Mouse (Mus musculus) thymus, postnatal 10 days (tissue): ENCODE measurements around the gene Atf7.
"Not testable (repeated sequence)": the region's sequence is repeated elsewhere in the genome, so short reads cannot be mapped to it uniquely, and the experiment has no call there.

ENCODE experiments used
- DNase-seq, 2 experiments: peaks; one replicate each; pipeline ENCODE4 v3.0.0; 2021; ENCODE audit warnings: low spot score in 2 of 2

The Atf7 gene

GRCm38 (mm10) chr15:102624970-102625686, at the start of gene Atf7, which contains the start of gene Gm28047:
Atf7 (minus strand) TSS chr15:102625464.
Gm28047 (minus strand) TSS chr15:102625067.
- DNase-seq, result peak; percentile 98 to 99

- no peak for DNase-seq
Observed at GRCm38 (mm10) chr15:102673548-102673947, 48.3 kb upstream of the Atf7 start.

GRCm38 (mm10) chr15:102672215-102673071, 47.2 kb upstream of the Atf7 start, which contains the start of gene Atp5g2:
Atp5g2 (minus strand) TSS chr15:102672352.
- no peak for DNase-seq

DNA sequence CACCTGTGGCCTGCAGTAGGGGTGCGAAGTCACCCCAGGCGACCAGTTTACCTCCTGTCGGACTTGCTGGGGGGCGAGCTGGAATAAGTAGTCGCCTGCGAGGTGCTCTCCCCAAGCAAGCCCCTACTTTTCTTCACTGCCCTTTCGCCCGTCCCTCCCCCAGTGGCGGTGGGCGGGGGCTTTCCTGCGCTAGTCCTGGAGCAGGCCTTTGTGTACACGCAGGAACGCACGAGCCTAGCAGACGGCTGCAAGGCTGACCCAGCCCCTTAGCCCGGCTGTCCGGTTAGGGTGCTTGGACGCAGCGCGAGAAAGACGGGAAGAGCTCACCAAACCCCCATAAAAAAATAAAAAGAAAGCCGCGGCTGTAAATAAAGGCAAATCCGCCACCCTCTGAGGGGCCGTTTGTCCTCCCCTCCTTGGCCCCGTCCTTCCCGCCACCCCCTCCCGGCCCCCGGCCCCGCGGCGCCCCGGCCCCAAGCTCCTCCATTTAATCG, 46.5 kb upstream of the Atf7 start:
- DNase-seq, result peak; percentile 54 to 58

- DNase-seq, result peak; percentile 97 to 98
Observed at GRCm38 (mm10) chr15:102670767-102671575, 45.7 kb upstream of the Atf7 start.

DNA sequence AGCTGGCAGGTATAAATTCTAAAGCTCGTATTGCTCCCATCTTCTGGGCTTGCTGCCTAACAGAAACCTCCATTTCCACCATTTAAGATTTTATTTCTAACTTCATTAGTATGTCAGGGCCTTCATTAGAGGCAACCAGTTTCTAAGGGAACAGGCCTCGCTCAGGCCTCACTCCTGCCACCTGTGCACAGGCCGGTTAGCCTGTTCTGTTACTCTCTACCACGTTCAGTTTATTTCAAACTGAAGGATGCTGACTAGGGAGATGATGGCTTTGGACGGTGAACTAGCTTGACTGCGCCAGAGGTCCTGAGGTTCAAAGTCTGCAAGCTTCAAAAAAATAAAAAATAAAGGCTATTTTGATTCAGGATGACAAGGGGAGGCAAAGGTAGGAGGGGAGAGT, 45.0 kb upstream of the Atf7 start:
- no peak for DNase-seq

GRCm38 (mm10) chr15:102669571-102669970, 44.3 kb upstream of the Atf7 start:
- no peak for DNase-seq

DNA sequence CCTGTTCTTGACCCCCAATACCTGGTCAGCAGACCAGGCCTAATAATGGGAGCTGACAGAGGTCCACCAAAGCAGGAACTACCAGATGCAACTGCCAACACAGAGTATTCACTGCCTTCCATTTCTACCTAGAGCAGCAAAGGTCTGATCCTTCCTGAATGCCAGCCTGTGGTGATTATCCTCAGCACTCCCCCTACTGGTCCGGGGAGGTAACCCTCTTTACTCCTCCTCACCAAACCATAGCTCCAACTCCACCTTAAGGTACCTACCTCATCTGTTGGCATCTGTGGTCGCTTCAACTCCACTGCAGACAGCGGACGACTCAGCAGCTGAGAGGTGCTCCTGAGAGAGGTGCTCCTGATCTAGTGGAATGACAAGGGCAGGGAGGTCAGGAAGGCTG, 40.2 kb upstream of the Atf7 start:
- DNase-seq, result peak; percentile 11 to 75

GRCm38 (mm10) chr15:102663825-102664224, 38.6 kb upstream of the Atf7 start:
- DNase-seq, result no peak

DNA sequence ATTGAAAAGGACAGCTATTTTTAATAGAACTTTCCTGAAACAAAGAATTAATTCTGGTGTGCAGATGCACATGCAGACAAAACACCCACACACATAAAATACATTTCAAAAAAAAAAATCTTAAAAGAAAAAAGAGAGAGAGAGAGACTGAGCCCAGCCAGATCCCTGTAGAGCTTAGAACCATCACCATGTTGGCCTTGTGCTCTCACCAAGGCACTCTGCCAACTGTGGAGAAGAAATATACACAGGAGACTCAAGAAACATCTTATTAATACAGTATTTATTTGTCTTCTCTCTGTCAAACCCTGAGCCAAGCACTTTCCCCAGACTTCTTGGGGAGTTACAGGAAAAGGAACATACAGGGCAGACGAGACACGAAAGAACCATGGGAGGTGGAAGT, 37.3 kb upstream of the Atf7 start:
- not testable (repeated sequence) for DNase-seq

GRCm38 (mm10) chr15:102657926-102658381, 32.7 kb upstream of the Atf7 start:
- DNase-seq, result no peak

DNA sequence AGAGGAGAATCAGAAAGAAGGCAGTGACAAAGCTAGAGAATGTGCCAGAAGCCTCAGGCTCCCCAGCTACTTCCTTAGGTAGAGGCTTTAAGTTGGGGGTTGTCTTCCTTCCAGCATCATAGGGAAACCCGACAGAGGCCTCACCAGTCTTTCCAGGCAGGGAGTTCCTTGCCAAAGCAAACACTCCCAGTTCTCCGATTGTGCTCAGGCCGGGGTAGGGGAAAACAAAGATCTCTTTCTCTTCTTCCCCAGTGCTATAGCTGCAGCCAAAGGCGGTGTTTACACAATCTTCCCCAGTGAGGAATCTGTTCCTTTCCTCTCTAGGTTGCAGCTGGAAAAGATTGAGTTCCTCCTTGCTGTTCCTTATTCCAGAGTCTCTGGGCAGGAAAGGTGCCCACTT, 31.4 kb upstream of the Atf7 start:
- no peak for DNase-seq

GRCm38 (mm10) chr15:102651928-102652660, 26.8 kb upstream of the Atf7 start:
- not testable (repeated sequence) for DNase-seq

- no peak for DNase-seq
Observed at GRCm38 (mm10) chr15:102651107-102651506, 25.8 kb upstream of the Atf7 start.

DNA sequence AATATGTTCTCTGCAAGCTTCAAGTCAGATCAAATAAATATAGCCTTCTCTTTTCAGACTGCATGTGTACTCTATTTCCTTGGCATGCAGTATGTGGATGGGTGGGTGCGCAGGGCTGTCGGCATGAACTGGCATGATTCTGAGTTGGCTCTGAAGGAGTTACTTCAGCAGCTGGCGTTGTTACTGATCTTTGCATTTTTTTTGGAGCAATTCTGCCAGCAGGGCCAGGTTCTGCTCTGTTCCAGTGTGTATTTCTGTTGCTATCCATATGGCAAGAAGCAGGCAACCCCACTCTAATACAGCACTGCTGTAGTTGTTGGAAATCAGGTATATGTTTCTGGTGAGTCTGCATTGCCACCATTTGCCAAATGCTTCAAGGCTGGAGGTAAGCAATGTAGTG, 10.6 kb upstream of the Atf7 start:
- no peak for DNase-seq

DNA sequence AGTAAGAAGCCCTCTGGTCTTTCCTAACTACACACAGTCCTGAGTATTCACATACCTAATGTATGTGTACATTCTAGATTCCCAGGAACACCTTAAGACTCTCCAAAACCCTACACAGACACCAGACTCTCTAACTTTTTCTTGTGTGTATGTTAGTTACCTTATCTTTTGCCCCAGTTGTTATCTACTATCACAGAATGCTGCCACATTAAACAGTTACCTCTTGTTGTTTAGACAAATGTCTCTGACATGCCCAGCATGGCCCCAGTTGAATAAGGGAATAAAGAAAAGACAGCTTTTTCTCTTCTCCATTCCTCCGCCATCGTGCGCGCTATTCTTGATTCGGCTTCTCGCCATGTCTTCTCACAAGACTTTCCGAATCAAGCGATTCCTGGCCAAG, 9.4 kb upstream of the Atf7 start:
- DNase-seq, result no peak

DNA sequence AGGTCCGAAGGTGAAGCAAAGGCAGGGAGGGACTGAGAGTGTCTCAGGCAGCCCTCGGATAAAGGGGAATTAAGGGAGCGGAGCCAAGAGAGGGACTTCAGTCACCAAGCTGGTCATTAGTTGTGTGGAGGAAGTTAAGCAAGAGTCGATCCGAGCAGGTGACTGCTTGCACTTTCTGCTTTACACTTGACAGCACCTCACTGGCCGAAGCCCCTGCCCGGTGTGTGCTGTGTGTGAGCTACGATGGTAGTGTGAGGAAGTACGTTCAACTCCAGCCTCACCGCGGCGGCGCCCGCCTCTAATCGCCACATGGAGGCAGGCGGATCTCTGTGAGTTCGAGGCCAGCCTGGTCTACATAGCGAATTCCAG, 407 bp upstream of the Atf7 start:
- peak; percentile 42 to 44 for DNase-seq

GRCm38 (mm10) chr15:102624291-102624969, 834 bp downstream of the Atf7 start:
- peak in 1 of 2 experiments; percentile 4 for DNase-seq

DNA sequence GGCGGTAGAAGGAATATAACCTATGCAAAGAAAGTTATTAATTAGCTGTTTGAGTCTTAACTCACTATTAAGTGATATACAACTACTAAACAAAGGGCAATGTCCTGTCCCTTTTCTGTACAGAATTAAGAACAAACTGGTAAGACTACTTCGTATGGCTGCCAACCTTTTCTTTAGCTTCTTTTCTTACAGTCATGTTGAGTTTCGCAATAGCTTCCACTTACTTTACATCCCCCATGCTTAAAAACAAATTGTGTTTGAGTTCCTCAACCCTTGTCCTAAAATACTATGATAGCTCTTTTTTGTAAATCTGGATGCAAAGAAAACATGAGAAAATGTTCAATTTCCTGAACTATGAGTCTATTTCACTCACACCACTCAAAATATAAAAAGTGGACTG, 2.1 kb downstream of the Atf7 start:
- DNase-seq, result no peak

GRCm38 (mm10) chr15:102622536-102622935, 2.7 kb downstream of the Atf7 start:
- DNase-seq, result no peak
